Mouse (Mus musculus): Measurements from ENCODE around the gene Snx22. TPM values are rescaled to one million over a fixed set of nuclear protein-coding genes. Genes with fewer than 3 reads are reported as not detected.

Snx22 gene
- total RNA-seq, 2 experiments from 2014 or later = 3.2 to 3.3 TPM

- intact Hi-C loops (cut with DNase I) = no loop called here
Measured at GRCm38 (mm10) chr9:66072754-66073153, 3.2 kb upstream of the Snx22 start.

GRCm38 (mm10) chr9:66070151-66070550, 632 bp upstream of the Snx22 start:
- DNase-seq (ENCODE audit: low spot score in 2 of 2) = no peak
- intact Hi-C loops (cut with DNase I) = no loop called here

More at GRCm38 (mm10) chr9:66072754-66073153, 3.2 kb upstream of the Snx22 start:
- DNase-seq (ENCODE audit: low spot score in 2 of 2) = no peak

GRCm38 (mm10) chr9:66068971-66069391, 538 bp downstream of the Snx22 start:
- intact Hi-C loops (cut with DNase I) = no loop called here
- no peak for DNase-seq (ENCODE audit: low spot score in 2 of 2)

- DNase-seq (ENCODE audit: low spot score in 2 of 2) = no peak
- intact Hi-C loops (cut with DNase I) = no loop called here
Measured at GRCm38 (mm10) chr9:66068056-66068455, 1.5 kb downstream of the Snx22 start.

GRCm38 (mm10) chr9:66067542-66067941, 2.0 kb downstream of the Snx22 start:
- DNase-seq (ENCODE audit: low spot score in 2 of 2) = no peak
- intact Hi-C loops (cut with DNase I) = no loop called here

- intact Hi-C loops (cut with DNase I) = no loop called here
- DNase-seq (ENCODE audit: low spot score in 2 of 2) = no peak
Measured at GRCm38 (mm10) chr9:66066791-66067190, 2.7 kb downstream of the Snx22 start.

GRCm38 (mm10) chr9:66064316-66064715, 5.2 kb downstream of the Snx22 start:
- intact Hi-C loops (cut with DNase I) = no loop called here
- DNase-seq (ENCODE audit: low spot score in 2 of 2) = no peak

GRCm38 (mm10) chr9:66063446-66063845, 6.1 kb downstream of the Snx22 start:
- intact Hi-C loops (cut with DNase I) = no loop called here

GRCm38 (mm10) chr9:66061656-66062055, 7.9 kb downstream of the Snx22 start:
- intact Hi-C loops (cut with DNase I) = loop anchor here (2.0 kb wide), 1 partner anchor 65 kb away; the partner anchor contains the start of genes Ciao2a and Snx1
- no peak for DNase-seq (ENCODE audit: low spot score in 2 of 2)

More at GRCm38 (mm10) chr9:66063446-66063845, 6.1 kb downstream of the Snx22 start:
- DNase-seq (ENCODE audit: low spot score in 2 of 2) = no peak

- DNase-seq (ENCODE audit: low spot score in 2 of 2) = no peak
- intact Hi-C loops (cut with DNase I) = loop anchor here (2.0 kb wide), 1 partner anchor 66 kb away; the partner anchor contains the start of genes Ciao2a and Snx1
Measured at GRCm38 (mm10) chr9:66060986-66061385, 8.5 kb downstream of the Snx22 start.

GRCm38 (mm10) chr9:66060308-66060647, 9.2 kb downstream of the Snx22 start:
- intact Hi-C loops (cut with DNase I) = loop anchor here (2.0 kb wide), 1 partner anchor 67 kb away; the partner anchor contains the start of genes Ciao2a and Snx1
- DNase-seq (ENCODE audit: low spot score in 2 of 2) = no peak

GRCm38 (mm10) chr9:66059583-66060307, 9.8 kb downstream of the Snx22 start, which contains the start of gene Ppib:
TSS of gene Ppib (plus strand) at chr9:66060222.
- peak; percentile 99 for DNase-seq (ENCODE audit: low spot score in 2 of 2)

GRCm38 (mm10) chr9:66053620-66054019, 15.9 kb downstream of the Snx22 start:
- intact Hi-C loops (cut with DNase I) = no loop called here
- DNase-seq (ENCODE audit: low spot score in 2 of 2) = no peak

More at GRCm38 (mm10) chr9:66059583-66060307, 9.8 kb downstream of the Snx22 start, which contains the start of gene Ppib:
- intact Hi-C loops (cut with DNase I) = loop anchor here (2.0 kb wide), 1 partner anchor 67 kb away; the partner anchor contains the start of genes Ciao2a and Snx1

GRCm38 (mm10) chr9:66052731-66053130, 16.8 kb downstream of the Snx22 start:
- intact Hi-C loops (cut with DNase I) = no loop called here
- no peak for DNase-seq (ENCODE audit: low spot score in 2 of 2)

GRCm38 (mm10) chr9:66051493-66051892, 18.0 kb downstream of the Snx22 start:
- no peak for DNase-seq (ENCODE audit: low spot score in 2 of 2)
- intact Hi-C loops (cut with DNase I) = no loop called here

- no peak for DNase-seq (ENCODE audit: low spot score in 2 of 2)
- intact Hi-C loops (cut with DNase I) = no loop called here
Measured at GRCm38 (mm10) chr9:66049931-66050601, 19.5 kb downstream of the Snx22 start.

- intact Hi-C loops (cut with DNase I) = no loop called here
- DNase-seq (ENCODE audit: low spot score in 2 of 2) = no peak
Measured at GRCm38 (mm10) chr9:66043241-66043640, 26.3 kb downstream of the Snx22 start.

GRCm38 (mm10) chr9:66042331-66042730, 27.2 kb downstream of the Snx22 start:
- DNase-seq (ENCODE audit: low spot score in 2 of 2) = no peak
- intact Hi-C loops (cut with DNase I) = no loop called here

- peak; percentile 47 to 81 for DNase-seq (ENCODE audit: low spot score in 2 of 2)
- intact Hi-C loops (cut with DNase I) = no loop called here
Measured at GRCm38 (mm10) chr9:66040801-66041200, 28.7 kb downstream of the Snx22 start.

GRCm38 (mm10) chr9:66039290-66039689, 30.2 kb downstream of the Snx22 start:
- peak in 1 of 2 experiments; percentile 84 for DNase-seq (ENCODE audit: low spot score in 2 of 2)
- intact Hi-C loops (cut with DNase I) = no loop called here

GRCm38 (mm10) chr9:66038581-66038980, 30.9 kb downstream of the Snx22 start:
- no peak for DNase-seq (ENCODE audit: low spot score in 2 of 2)
- intact Hi-C loops (cut with DNase I) = no loop called here
